Mouse (Mus musculus) mature B cell (primary cell): ENCODE measurements around the gene Tpra1.

Experiments used
- in situ Hi-C: fragments of 300-500 bp; cut with MboI; formaldehyde crosslinking; loops from 2 replicates; pipeline ENCODE4 v1.14.3; 2019

Tpra1 gene

DNA sequence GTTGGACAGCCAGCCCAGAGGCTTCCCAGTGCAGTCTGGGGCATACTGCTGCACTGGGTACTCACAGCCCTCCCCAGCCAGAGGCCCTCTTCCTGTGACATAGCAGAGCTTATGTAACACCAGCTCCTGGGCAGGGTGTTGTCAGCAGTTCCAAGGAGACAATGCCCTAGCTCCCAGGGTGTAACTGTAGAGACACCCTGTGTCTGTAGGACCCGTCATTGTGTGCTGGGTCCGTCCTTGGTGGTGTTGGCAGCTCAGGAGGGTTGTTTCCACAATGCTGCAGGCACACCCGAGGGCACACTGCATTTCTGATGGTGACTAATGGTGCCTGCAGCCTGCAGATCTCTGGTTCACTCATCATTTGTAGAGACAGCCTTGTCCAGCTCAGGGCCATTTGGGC is 24.8 kb downstream of the Tpra1 start:
- in situ Hi-C loops = no loop called here

DNA sequence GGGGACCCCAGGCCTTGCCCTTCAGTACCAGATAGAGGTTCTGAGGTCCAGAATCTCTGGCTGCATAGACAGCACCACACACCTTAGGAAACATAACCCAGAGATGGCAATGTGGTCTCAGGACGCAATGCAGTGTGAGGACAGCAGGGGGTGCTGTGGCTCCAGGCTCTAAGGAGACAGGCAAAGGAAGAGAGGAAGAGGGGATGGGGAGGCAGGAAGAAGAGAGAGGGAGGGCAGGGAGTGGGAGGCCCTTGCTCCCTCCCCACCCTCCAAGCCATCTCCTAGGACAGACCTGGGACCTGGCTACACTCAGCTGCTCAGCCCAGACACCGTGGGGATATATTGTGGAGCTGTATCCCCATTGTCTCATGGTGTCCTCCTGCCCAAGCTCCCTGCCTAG is 25.5 kb downstream of the Tpra1 start:
- in situ Hi-C loops = no loop called here

DNA sequence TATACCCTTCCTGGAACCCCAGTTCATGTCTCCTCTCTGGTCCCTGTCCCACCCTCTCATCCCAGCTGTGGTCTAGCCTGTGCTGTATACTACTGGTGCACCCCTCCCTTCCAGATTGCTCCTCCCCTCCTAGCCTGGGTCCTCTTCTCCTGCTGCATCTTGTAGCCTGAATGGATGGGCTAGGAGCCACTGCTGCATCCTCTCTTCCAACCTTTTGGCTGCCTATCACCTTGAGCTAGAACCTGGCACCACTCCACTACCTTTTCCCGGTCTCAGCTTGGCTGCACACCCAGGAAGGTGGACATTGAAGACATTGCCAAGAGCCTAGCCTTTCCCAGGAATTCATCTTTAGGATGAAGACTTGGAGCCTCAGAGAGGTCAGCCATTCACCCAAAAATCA is 26.0 kb downstream of the Tpra1 start:
- in situ Hi-C loops = no loop called here

DNA sequence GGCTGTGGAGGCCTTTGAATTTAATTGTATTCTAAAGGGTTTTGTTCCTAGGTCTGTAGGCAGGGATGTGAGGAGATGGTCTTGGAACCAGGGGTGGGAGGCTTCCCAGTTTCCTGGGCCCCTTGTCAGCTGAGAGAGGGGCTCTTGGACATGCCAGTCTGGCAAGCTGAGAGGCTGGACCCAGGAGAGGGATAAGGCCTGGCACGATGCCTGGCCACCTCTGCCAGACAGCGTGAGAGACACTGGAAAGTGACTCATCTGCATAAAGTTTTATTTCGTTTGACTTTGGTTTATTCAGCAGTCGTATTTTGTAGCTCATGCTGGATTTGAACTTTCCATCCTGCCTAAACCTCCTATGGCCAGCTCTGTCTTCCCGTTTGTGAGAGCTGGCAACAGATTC is 26.5 kb downstream of the Tpra1 start:
- in situ Hi-C loops = no loop called here

- in situ Hi-C loops = no loop called here
Measured at GRCm38 (mm10) chr6:88929451-88929850, 27.4 kb downstream of the Tpra1 start.

DNA sequence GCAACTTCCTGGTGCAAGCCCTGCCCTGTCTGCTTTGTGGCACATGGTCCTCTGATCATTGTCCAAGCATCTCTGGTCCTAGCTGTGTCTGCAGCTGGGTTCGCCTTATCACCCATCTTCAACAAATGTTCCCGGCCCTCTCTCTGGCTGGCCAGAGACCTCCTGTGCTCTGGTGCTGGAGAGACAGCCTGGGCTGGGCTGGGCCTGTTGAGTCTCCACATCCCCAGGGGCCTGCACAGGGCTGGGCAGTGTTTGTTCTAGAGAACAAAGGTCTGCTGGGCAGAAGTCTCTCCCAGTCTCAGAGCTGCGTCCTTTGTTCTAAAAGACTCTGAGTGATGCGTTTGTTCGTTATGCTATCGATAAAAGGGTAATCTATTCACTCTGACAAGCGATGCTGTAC is 28.0 kb downstream of the Tpra1 start:
- in situ Hi-C loops = loop anchor here (10.0 kb wide), 1 partner anchor 625 kb away; no protein-coding TSS in a partner anchor

DNA sequence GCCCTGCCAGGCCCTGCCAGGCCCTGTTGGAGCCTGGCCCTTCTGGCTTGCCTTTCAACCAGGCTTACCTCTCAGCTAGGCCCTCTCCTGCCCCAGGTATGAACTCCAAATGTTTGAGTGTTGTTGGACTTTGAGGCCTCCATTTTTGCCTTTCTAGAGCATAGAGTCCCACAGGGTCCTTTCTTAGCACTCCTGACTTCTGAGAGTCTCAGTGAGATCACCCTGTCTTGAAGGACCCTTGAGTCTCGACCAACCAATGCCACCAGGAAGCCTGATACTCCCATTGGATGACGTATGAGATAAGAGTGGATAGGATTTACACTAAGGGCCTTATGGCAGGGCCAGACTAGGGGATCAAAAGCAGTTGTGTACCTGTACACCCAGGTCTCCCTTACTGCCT is 29.4 kb downstream of the Tpra1 start:
- in situ Hi-C loops = loop anchor here (10.0 kb wide), 1 partner anchor 623 kb away; no protein-coding TSS in a partner anchor

DNA sequence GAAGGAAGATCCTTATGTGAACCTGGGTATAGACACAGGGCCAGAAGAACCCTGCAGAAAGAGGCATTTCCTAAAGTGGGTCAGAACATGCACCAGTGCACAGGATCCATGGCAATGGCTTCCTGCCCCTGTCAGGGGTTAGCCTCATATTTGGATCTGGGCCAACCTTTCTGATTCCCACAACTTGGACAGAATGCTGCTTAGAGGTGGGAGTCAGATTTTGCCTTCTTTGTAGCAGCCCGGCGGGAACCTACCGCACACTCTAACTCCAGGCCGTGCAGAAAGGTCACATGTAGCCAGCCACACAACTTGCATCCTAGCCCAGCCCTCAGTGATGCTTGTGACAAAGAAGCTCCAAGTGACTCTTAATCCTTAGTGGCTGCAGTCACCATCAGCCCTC is 32.1 kb downstream of the Tpra1 start:
- in situ Hi-C loops = loop anchor here (10.0 kb wide), 1 partner anchor 621 kb away; no protein-coding TSS in a partner anchor

DNA sequence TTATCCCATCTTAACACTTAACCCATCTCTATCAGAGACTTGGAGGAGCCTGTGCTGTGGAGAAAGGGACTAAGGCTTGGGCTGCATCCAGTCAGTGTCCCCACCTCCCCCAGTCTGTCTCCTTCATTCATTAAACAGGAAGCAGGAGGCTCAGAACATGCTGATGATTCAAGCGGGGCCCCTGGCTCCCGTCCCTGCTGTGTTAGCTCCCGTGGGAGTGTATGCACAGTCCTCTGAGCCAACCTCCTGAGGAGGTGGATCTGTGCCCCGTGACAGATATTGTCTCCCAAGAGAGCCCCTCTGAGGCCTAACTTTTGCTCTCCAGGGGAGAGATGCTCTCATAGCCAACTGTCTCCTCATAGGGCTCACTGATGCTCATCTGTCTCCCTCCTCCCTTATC is 32.8 kb downstream of the Tpra1 start:
- in situ Hi-C loops = loop anchor here (10.0 kb wide), 1 partner anchor 620 kb away; no protein-coding TSS in a partner anchor

- in situ Hi-C loops = loop anchor here (10.0 kb wide), 1 partner anchor 619 kb away; no protein-coding TSS in a partner anchor
Measured at GRCm38 (mm10) chr6:88935735-88936276, 33.8 kb downstream of the Tpra1 start.

DNA sequence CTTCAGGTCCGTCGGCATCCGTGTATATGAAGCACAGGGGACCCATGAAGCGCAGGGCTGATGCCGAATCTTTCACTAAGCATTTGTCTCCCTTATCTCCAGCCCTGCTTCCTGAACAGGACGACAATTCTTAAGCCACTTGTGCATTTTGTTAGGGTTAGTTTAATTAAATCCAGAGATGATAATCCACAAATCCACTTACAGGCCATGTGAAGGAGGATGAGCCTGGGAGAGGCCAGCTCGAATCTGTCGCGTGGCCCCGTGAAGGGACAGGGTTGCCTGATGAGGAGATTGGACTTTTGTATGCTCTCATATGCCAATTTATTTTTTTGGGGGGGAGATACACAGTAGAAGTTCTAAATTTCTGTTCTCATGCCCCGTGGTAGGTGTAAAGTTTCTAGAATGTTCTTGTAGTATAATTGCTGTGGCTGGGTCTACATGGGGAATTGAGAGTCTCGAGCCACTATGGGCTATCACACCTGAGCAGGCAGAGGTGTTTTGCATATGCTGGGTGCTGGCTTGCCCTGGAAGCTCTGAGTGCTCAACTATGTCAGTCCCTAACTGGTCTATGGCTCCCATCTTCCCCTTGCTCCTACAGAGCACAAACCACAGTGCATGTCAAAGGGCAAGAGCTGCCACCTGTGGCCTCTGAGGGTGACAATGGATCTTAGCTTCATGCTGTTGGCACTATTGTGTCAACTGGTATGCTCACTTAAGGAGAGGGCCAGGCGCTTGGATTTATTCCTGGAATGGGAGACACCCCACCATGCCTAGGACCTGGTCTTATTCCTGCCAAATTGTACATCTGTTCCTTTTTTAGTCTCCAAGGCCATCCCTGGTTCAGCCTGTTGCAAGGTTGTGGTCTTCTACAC is 34.5 kb downstream of the Tpra1 start:
- in situ Hi-C loops = loop anchor here (10.0 kb wide), 1 partner anchor 618 kb away; no protein-coding TSS in a partner anchor

- in situ Hi-C loops = loop anchor here (10.0 kb wide), 1 partner anchor 618 kb away; no protein-coding TSS in a partner anchor
Measured at GRCm38 (mm10) chr6:88937214-88937549, 35.1 kb downstream of the Tpra1 start.

DNA sequence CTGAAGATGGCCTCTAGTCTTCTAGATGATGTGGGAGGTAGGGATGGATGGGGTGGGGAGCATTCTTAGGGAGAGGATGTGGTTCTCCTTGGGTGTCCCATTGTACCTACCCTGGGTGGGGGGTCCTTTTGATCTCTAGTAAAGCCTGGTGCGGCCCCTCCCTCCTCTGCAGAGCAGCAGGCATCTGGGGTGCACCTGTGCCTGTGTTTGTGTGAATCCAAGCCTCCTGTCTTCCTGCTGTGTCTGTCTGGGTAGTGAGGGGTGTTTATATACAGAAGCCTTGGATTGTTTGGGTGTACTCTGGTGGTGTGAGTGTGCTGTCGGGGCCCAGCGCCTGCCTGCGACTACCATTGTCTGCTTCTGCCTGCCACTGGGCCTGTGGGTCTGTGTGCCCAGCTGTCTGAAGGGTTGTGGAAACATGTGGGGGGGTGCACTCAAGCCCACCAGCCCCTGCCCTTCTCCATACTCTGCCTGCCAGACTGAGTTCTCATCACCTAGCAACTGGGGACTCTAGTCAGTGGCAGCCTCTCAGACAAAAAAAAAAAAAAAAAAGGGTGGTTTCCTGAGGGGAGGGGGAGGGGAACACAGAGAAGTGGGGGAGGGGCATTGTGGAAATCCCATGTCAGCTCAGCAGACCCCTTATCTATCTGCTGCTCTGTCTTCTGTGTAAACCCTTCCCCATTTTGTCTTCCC is 36.1 kb downstream of the Tpra1 start:
- in situ Hi-C loops = loop anchor here (10.0 kb wide), 1 partner anchor 617 kb away; no protein-coding TSS in a partner anchor

DNA sequence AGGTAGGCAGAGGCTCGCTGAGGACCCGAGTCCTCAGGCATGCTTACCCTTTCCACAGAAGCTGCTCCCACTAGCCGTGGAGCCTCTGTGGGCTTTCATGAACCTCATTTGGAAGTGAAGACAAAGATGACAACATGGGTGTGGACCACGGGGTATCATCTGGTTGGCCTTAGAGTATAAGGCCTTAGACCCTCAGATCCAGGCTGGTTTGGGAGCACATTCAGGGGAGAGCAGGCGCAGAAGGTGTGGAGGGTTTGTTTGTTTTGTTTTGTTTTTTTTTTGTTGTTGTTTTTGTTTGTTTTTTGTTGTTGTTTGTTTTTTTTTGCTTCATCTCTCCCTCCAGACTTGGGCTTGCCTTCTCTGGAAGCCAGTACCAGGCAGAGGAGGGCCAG is 36.6 kb downstream of the Tpra1 start:
- in situ Hi-C loops = loop anchor here (10.0 kb wide), 1 partner anchor 616 kb away; no protein-coding TSS in a partner anchor

- in situ Hi-C loops = loop anchor here (10.0 kb wide), 1 partner anchor 615 kb away; no protein-coding TSS in a partner anchor
Measured at GRCm38 (mm10) chr6:88939281-88940089, 37.4 kb downstream of the Tpra1 start.

DNA sequence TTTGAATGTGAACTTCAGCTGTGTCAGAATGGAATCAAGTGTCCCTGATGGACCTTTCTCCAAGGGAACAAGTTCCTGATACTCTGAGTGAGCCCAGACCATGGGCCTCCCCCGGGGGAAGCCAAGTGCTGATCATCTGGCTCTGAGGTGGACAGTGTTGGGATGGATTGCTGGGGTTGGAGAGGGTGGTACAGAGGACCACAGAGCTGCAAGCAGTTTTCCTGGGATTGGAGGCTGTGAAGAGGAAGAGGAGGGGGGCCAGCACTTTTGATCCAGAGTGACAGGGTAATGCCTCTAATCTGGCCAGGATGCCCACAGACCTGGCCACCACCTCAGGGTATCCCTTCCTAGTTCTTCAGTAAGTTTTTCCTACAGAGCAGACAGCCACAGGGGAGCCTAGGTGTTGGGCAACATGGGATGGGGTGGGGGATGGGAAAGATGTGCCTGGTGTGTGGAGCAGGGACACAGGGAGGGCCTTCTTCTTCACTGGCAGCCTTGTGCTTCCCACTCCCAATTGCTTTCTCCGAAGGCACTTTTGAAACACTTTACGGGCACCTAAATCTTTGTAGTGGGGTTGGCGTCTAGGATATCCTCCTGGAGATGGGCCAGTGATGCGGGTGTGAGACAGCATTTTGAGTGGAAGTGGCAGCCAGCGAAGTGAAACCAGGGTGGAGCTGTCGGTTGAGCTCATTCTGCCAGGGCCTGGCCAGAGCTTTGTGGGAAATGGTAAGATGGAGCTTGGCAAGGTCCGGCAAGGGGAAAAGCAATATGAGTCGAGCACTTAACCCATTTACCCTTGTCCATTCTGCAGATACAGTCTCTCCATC is 38.3 kb downstream of the Tpra1 start:
- in situ Hi-C loops = no loop called here

DNA sequence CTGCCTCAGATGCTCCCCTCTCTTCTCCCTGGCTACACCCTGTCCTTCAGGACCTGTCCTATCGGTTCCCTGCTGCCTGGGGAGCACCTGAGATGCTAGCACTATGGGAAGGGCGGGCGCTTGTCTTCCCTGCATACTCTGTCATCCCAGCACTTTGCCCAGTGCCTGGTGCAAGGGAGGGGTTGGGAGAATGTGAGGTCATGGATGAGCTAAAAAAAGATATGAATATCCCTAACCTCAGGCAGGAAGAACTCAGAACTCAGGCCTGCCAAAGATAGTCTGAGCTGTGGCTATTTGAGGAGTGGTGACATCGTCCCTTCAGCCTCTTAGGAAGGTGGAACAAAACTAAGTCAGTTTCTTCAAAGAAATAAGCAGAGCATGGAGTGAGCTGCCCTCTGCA is 39.6 kb downstream of the Tpra1 start:
- in situ Hi-C loops = no loop called here

DNA sequence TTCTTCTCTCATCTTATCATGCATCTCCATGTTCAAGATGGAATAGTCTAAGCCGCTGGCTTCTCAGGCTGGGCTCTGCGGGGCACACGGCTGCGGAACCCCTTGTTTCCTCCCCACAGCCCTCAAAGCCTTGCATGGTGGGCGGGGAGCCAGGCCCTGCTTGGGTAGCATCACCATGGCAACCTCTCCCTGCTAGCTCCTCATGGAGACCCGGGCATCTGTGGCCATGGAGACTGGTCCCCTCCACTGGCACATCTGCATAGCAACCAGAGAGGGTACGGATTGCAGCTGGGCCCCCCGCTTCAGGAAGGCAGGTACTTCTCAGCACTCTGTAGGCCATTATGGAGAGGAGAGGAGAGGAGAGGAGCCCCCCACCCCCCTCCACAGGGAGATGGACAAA is 40.5 kb downstream of the Tpra1 start:
- in situ Hi-C loops = no loop called here

- in situ Hi-C loops = no loop called here
Measured at GRCm38 (mm10) chr6:88943666-88944065, 41.6 kb downstream of the Tpra1 start.

DNA sequence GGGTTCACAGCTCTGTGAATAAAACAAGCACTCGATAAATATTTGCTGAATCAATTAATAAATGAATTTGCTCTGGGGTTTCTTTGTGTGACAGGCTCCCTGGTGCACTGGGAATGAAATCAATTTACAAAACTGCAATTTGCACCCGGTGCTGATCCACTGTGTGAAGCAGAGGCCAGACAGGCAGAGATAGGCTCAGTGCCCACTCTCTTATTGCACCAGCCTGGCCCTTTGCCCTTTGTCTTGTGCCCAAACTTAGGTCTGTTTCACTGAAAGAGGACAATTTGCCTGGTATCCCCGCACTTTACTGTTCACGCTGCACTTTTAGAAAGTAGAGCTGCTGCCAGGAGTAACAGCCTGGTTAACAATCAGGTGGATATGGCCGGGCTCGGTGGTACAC is 44.4 kb downstream of the Tpra1 start:
- in situ Hi-C loops = no loop called here

DNA sequence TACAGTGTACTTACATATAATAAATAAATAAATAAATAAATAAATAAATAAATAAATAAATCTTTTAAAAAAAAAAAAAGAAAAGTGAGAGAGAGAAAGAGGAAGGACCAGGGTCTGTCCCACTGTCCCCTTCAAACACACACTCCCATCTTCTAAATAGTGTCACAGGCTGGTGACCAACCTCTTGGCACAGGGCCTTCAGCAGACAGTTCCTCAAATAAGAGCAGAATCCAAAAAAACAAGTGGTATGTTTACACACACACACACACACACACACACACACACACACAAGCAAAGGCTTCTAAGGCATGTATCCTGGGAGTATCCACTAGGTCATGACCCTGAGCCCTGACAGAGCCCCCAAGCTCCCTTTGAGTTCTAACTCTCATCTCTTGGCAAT is 45.7 kb downstream of the Tpra1 start:
- in situ Hi-C loops = no loop called here
